Mouse (Mus musculus) ES-E14 (cell line): Measurements from ENCODE around the gene Rab37. TPM values are rescaled to one million over a fixed set of nuclear protein-coding genes. Genes with fewer than 3 reads are reported as not detected.

Experiments used
- DNase-seq: peaks from one replicate; pipeline ENCODE4 v3.0.0-alpha.2; 2013; ENCODE audit warnings: low read depth, low spot score
- H3K27ac ChIP-seq: 2 replicates; pipeline ENCODE4 v1.5.1; 2012; ENCODE audit warnings: low read depth, mild to moderate bottlenecking, low read length, moderate library complexity, mixed read lengths; ENCODE audit not compliant: poor library complexity, insufficient read depth, severe bottlenecking
- H3K36me3 ChIP-seq: 2 replicates; pipeline ENCODE4 v1.6.1; 2012; ENCODE audit warnings: mild to moderate bottlenecking, low read length, moderate library complexity, mixed read lengths; ENCODE audit not compliant: control insufficient read depth, poor library complexity, insufficient read depth, severe bottlenecking
- H3K4me1 ChIP-seq, 2 experiments: fragments of 150-350 bp in 1 of 2; sonication (generic) in 1 of 2; 2 replicates each; pipeline ENCODE4 v1.6.1; 2012; ENCODE audit warnings: low read length in 2 of 2, mild to moderate bottlenecking in 1 of 2, mixed read lengths in 1 of 2; ENCODE audit not compliant: control insufficient read depth in 2 of 2, insufficient read depth in 2 of 2, poor library complexity in 1 of 2
- H3K4me3 ChIP-seq, 2 experiments: fragments of 150-350 bp in 1 of 2; sonication (generic) in 1 of 2; 2 replicates each; pipeline ENCODE4 v1.5.1; 2012; ENCODE audit warnings: low read length in 2 of 2, low read depth in 1 of 2, mild to moderate bottlenecking in 1 of 2, mixed read lengths in 1 of 2; ENCODE audit not compliant: insufficient read depth in 1 of 2, poor library complexity in 1 of 2, severe bottlenecking in 1 of 2
- H3K9ac ChIP-seq: 2 replicates; pipeline ENCODE4 v1.6.1; 2012; ENCODE audit warnings: low read depth, mild to moderate bottlenecking, low read length, mixed read lengths; ENCODE audit not compliant: poor library complexity, insufficient read depth, severe bottlenecking
- H3K9me3 ChIP-seq: fragments of 150-350 bp; sonication (generic); 2 replicates; pipeline ENCODE4 v1.6.1; 2012; ENCODE audit warnings: low read depth, mild to moderate bottlenecking, low read length; ENCODE audit not compliant: control insufficient read depth, insufficient read depth
- CHD2 ChIP-seq: IDR thresholded peaks from 2 replicates; pipeline ENCODE4 v1.6.1; 2014; ENCODE audit warnings: mild to moderate bottlenecking, low read depth, low read length, inconsistent platforms
- HCFC1 ChIP-seq: IDR thresholded peaks from 2 replicates; pipeline ENCODE4 v1.6.1; 2012; ENCODE audit warnings: low read length, inconsistent platforms, borderline replicate concordance; ENCODE audit not compliant: insufficient read depth
- MAFK ChIP-seq: IDR thresholded peaks from 2 replicates; pipeline ENCODE4 v1.6.1; 2014; ENCODE audit warnings: mild to moderate bottlenecking, low read depth, low read length, inconsistent platforms; ENCODE audit not compliant: insufficient read depth
- ZC3H11A ChIP-seq: IDR thresholded peaks from 2 replicates; pipeline ENCODE4 v1.6.1; 2012; ENCODE audit warnings: low read depth, mild to moderate bottlenecking, inconsistent platforms, low read length, borderline replicate concordance
- ZNF384 ChIP-seq: IDR thresholded peaks from 2 replicates; pipeline ENCODE4 v1.6.1; 2012; ENCODE audit warnings: low read depth, low read length, inconsistent platforms
- in situ Hi-C, 2 experiments: fragments of 600-800 bp; cut with MboI; formaldehyde crosslinking; loops; one replicate each; pipeline ENCODE4 v1.15.1; 2025; ENCODE audit warnings: low sequenced_read_pairs in 2 of 2, inconsistent platforms in 1 of 2; ENCODE audit not compliant: unreplicated experiment in 2 of 2
- total RNA-seq: library from RNA; depleted of rRNA; stranded (reverse); fragments of 300-350 nt; gene quantifications from 2 replicates; pipeline ENCODE4 v1.2.3, GENCODE M21; 2012

Gene Rab37
- total RNA-seq, 1 experiment = 0.67 TPM

DNA sequence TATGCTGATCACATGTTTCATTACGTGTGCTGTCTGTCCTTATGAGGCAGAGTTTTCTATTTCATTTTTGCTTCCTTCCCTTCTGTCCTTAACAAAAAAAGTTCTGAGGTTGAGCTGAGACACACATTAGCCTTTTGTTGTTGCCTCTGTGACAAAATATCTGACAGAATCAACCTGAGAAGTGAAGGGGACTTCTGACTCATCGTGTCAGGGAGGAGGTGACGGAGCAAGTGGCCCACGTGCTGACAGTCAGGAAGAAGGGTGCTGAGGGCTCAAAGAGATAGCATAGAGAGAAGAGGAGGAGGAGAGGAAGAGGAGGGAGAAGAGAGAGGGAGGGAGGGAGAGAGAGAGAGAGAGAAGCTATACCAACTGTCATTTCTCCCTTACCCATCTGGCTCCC is 37.3 kb downstream of the Rab37 start:
- no peaks in the 10 kb centered on the region for H3K36me3 ChIP-seq
- no peaks in the 10 kb centered on the region for H3K9me3 ChIP-seq
- no peaks in the 10 kb centered on the region for H3K4me1 ChIP-seq
- in situ Hi-C loops = no loop called here
- no peak overlapping the region for H3K9ac ChIP-seq
- H3K4me3 ChIP-seq = no peak overlapping the region
- no peak overlapping the region for H3K27ac ChIP-seq
- no peak for DNase-seq
- TF ChIP-seq MAFK (no peak), ZNF384 (no peak), CHD2 (no peak), HCFC1 (no peak), ZC3H11A (no peak)

DNA sequence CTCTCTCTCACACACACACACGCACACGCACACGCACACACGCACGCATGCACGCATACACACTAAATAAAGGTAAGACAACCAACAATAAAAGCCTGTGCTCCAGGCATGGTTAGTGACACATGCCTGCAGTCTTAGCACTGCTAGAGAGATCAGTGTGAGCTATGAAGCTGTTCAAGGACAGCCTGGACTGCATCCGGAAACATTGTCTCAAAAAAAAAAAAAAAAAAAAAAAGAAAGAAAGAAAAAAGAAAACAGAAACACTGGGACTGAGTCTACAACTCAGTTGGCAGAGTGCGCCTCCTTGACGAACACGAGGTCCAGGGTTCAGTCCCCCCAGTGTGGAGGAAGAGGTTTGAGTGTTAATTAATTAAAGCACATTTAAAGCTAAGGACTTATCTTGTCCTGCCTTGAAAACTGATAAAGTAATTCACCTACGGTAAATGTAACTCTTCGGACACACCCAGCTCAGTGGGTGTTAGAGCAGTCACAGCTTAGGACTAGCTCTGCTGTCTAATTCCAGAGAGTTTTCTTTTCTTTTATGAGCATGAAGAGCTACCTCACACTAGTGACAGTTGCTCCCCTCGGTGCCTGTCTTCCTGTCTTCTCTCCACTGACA is 38.4 kb downstream of the Rab37 start:
- Histone ChIP-seq H3K4me1 (no peaks in the 10 kb centered on the region), H3K4me3 (no peak overlapping the region), H3K9me3 (no peaks in the 10 kb centered on the region), H3K9ac (no peak overlapping the region), H3K36me3 (no peaks in the 10 kb centered on the region), H3K27ac (no peak overlapping the region)
- TF ChIP-seq ZC3H11A (no peak), CHD2 (no peak)
- in situ Hi-C loops = no loop called here
- DNase-seq = no peak

DNA sequence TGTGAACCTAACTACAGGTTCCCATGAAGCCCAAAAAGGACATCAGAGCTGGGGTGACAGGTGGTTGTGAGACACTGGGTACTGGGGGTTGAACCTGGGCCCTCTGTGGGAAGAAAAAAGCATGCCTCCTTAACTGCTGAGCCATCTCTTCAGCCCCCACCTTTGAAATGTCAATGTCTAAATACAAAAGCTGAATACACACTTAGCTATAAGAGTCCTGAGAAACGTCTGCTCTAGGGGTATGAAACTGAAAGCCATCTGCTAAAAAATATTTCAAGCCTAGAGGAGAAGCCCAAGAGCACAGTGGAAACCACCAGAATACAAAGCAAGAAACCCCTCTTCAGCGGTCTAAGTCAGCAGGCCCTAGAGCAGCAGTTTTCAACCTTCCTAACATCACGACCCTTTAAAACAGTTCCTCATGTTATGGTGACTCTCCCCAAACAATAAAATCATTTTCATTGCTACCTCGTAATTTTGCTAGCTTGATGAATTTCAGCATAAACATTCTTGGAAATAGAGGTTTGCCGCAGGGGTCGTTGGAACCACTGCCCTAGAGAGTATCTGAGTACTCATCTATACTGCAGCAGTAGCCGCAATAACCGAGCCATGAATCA is 40.6 kb downstream of the Rab37 start:
- Histone ChIP-seq H3K36me3 (no peaks in the 10 kb centered on the region), H3K9me3 (no peaks in the 10 kb centered on the region), H3K4me3 (no peak overlapping the region), H3K9ac (no peak overlapping the region), H3K27ac (no peak overlapping the region), H3K4me1 (no peaks in the 10 kb centered on the region)
- TF ChIP-seq ZNF384 (no peak), CHD2 (no peak), MAFK (no peak), ZC3H11A (no peak), HCFC1 (no peak)
- in situ Hi-C loops = no loop called here
- DNase-seq = no peak

DNA sequence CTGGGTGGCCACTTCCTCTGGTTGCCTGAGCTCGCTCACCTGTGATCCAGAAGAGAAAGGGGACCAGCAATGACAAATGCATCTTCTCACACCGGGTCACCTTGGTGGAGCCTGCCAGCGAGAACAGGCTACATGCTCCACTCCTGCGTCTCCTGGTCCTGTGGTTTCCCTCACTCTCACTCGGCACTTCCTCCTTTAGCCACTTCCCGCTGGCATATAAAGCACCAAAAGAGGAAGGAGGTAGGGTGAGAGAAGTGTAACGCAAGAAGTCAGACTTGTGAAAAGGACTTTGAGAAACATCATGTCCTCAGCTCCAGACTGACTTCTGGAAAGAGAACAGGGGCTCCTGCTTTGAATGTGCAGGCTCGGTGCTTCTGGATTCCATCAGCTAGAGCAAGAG is 42.6 kb downstream of the Rab37 start, which contains the start of gene Cd300lf:
Gene Cd300lf (minus strand): TSS at position 193 of the 400 bp plus-strand sequence.
- Histone ChIP-seq H3K9me3 (no peaks in the 10 kb centered on the region), H3K27ac (no peak within 1 kb of the TSS), H3K4me1 (no peaks in the 10 kb centered on the region), H3K9ac (no peak within 1 kb of the TSS), H3K4me3 (no peak within 1 kb of the TSS), H3K36me3 (no peaks in the 10 kb centered on the region)
- no peak for DNase-seq
- in situ Hi-C loops = no loop called here
- TF ChIP-seq CHD2 (no peak), MAFK (no peak), ZC3H11A (no peak), HCFC1 (no peak), ZNF384 (no peak)
